Mouse (Mus musculus) heart, embryonic 11.5 days (tissue): ENCODE measurements around the gene Itpk1. TPM values are rescaled to one million over a fixed set of nuclear protein-coding genes. Genes with fewer than 3 reads are reported as not detected.

Experiments used
- ATAC-seq: fragments of 200-750 bp; cut with Nextera tagmentation; replicated peaks from 2 replicates; pipeline ENCODE4 v1.8.0; 2017; ENCODE audit warnings: moderate library complexity; ENCODE audit not compliant: insufficient number of reproducible peaks, low FRiP score, low TSS enrichment
- H3K27ac ChIP-seq: fragments of 300-500 bp; sonication (generic); 2 replicates; pipeline ENCODE4 v1.5.1; 2014; ENCODE audit warnings: mild to moderate bottlenecking, low read depth, low read length
- H3K27me3 ChIP-seq: fragments of 300-500 bp; sonication (generic); 2 replicates; pipeline ENCODE4 v1.6.1; 2014; ENCODE audit warnings: mild to moderate bottlenecking, low read length, mixed read lengths; ENCODE audit not compliant: control insufficient read depth, insufficient read depth
- H3K36me3 ChIP-seq: fragments of 300-500 bp; sonication (generic); 2 replicates; pipeline ENCODE4 v1.6.1; 2014; ENCODE audit warnings: mild to moderate bottlenecking, low read length, moderate library complexity, mixed read lengths; ENCODE audit not compliant: control insufficient read depth, insufficient read depth
- H3K4me1 ChIP-seq: fragments of 300-500 bp; sonication (generic); 2 replicates; pipeline ENCODE4 v1.6.1; 2014; ENCODE audit warnings: low read length; ENCODE audit not compliant: control insufficient read depth, insufficient read depth
- H3K4me2 ChIP-seq: fragments of 300-500 bp; sonication (generic); 2 replicates; pipeline ENCODE4 v1.6.1; 2014; ENCODE audit warnings: mild to moderate bottlenecking, moderate library complexity
- H3K4me3 ChIP-seq: fragments of 300-500 bp; sonication (generic); 2 replicates; pipeline ENCODE4 v1.5.1; 2014; ENCODE audit warnings: low read depth, low read length
- H3K9ac ChIP-seq: fragments of 300-500 bp; sonication (generic); 2 replicates; pipeline ENCODE4 v1.6.1; 2014; ENCODE audit warnings: mild to moderate bottlenecking, low read depth, low read length, moderate library complexity
- H3K9me3 ChIP-seq: fragments of 300-500 bp; sonication (generic); replicated peaks from 2 replicates; pipeline ENCODE4 v1.6.1; 2016; ENCODE audit warnings: low read length; ENCODE audit not compliant: control insufficient read depth
- WGBS: fragments of 180-500 bp; shearing (Covaris S2); extraction: QIAGEN DNeasy Blood & Tissue Kit; methylation state at CpG from one replicate; pipeline ENCODE4 v1.1.7; 2014; ENCODE audit not compliant: insufficient replicate concordance; 5-methylcytosine and 5-hydroxymethylcytosine counted together
- polyA plus RNA-seq: library from polyadenylated mRNA; unstranded; fragments of >200 nt; fragmentation: Nextera tagmentation; extraction: Ambion mirVana; gene quantifications from 2 replicates; pipeline ENCODE4 v1.2.1, GENCODE M21; 2014

Itpk1 gene
- polyA plus RNA-seq, 1 experiment from 2014 or later, result 3.5 TPM

DNA sequence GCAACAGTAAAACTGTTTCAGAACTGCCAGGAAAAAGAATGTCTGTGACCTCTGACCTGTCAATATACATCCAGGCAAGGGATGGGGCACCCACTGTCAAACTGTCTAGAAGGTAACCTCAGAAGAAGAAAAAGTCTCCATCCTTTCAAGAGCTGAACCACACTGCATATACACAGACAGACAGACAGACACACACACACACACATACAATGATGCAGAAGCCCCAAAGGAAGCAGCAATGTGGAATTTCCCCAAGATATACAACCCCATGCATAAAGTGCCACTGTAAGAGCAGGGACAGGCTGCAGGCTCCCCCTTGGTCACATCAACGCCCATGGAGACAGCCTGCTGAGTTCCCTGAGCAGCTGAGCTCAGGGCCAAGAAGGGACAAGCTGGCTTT lies 5.6 kb downstream of the Itpk1 start:
- Histone ChIP-seq H3K9me3 (no peaks in the 10 kb centered on the region), H3K9ac (no peak overlapping the region), H3K4me3 (no peak overlapping the region), H3K4me2 (no peak overlapping the region), H3K4me1 (peaks cover 15% of the 10 kb centered on the region), H3K27ac (no peak overlapping the region), H3K27me3 (peaks cover 7% of the 10 kb centered on the region), H3K36me3 (no peaks in the 10 kb centered on the region)
- WGBS, result 31% methylated on average over 1 of the region's 1 CpGs
- no peak for ATAC-seq

- Histone ChIP-seq H3K36me3 (no peaks in the 10 kb centered on the region), H3K4me2 (no peak overlapping the region), H3K4me1 (peaks cover 12% of the 10 kb centered on the region), H3K9me3 (no peaks in the 10 kb centered on the region), H3K9ac (no peak overlapping the region), H3K27ac (no peak overlapping the region), H3K4me3 (no peak overlapping the region), H3K27me3 (peaks cover under 1% of the 10 kb centered on the region)
- 38% methylated on average over 1 of the region's 1 CpGs for WGBS
- no peak for ATAC-seq
Measured at GRCm38 (mm10) chr12:102698089-102698684, 6.5 kb downstream of the Itpk1 start.

- Histone ChIP-seq H3K4me2 (no peak overlapping the region), H3K36me3 (no peaks in the 10 kb centered on the region), H3K27me3 (no peaks in the 10 kb centered on the region), H3K4me1 (peaks cover 6% of the 10 kb centered on the region), H3K9me3 (no peaks in the 10 kb centered on the region), H3K9ac (no peak overlapping the region), H3K27ac (no peak overlapping the region), H3K4me3 (no peak overlapping the region)
- no peak for ATAC-seq
- 71% methylated on average over 7 of the region's 7 CpGs for WGBS
Measured at GRCm38 (mm10) chr12:102697381-102697780, 7.3 kb downstream of the Itpk1 start.

- Histone ChIP-seq H3K4me1 (peaks cover 6% of the 10 kb centered on the region), H3K9me3 (no peaks in the 10 kb centered on the region), H3K27me3 (no peaks in the 10 kb centered on the region), H3K4me3 (no peak overlapping the region), H3K27ac (no peak overlapping the region; the same call in 1 of the 2 replicates), H3K9ac (no peak overlapping the region), H3K4me2 (no peak overlapping the region), H3K36me3 (no peaks in the 10 kb centered on the region)
- ATAC-seq, result no peak
- WGBS, result 77% methylated on average over 14 of the region's 14 CpGs
Measured at GRCm38 (mm10) chr12:102696635-102697354, 7.9 kb downstream of the Itpk1 start.

- 73% methylated on average over 18 of the region's 18 CpGs for WGBS
- Histone ChIP-seq H3K4me2 (no peak overlapping the region), H3K4me3 (no peak overlapping the region), H3K4me1 (peaks cover 6% of the 10 kb centered on the region), H3K9me3 (no peaks in the 10 kb centered on the region), H3K9ac (no peak overlapping the region), H3K27me3 (no peaks in the 10 kb centered on the region), H3K27ac (no peak overlapping the region), H3K36me3 (no peaks in the 10 kb centered on the region)
- ATAC-seq, result no peak
Measured at GRCm38 (mm10) chr12:102695369-102696239, 9.1 kb downstream of the Itpk1 start.

GRCm38 (mm10) chr12:102691761-102692160 lies 13.0 kb downstream of the Itpk1 start:
- no peaks in the 10 kb centered on the region for H3K36me3 ChIP-seq
- 63% methylated on average over 6 of the region's 7 CpGs for WGBS

DNA sequence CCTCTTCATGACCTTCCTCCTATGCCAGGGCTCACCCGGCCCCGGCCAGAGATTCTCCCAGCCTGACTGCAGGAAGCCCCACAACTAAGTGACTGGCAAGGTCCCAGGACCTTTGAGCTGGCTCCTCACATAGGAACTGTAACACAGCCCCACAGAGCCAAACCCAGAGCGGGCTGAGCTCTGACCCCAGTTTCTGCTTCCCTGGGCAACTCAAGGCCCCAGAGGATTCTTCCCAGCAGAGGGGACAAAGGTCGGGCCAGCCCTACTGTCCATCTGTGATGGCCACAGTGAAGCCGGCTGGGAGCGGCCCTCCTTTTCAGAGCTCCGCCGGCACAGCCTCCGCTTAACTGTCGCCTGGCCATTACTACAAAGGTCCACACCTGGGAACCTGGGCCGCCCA lies 13.6 kb downstream of the Itpk1 start:
- Histone ChIP-seq H3K36me3 (no peaks in the 10 kb centered on the region), H3K27me3 (no peaks in the 10 kb centered on the region), H3K4me1 (0 out of 2 replicates have a peak, but pooled peaks cover 3% of the 10 kb centered on the region), H3K4me2 (no peak overlapping the region), H3K27ac (no peak overlapping the region), H3K9me3 (no peaks in the 10 kb centered on the region), H3K4me3 (no peak overlapping the region), H3K9ac (no peak overlapping the region)
- no peak for ATAC-seq
- 71% methylated on average over 11 of the region's 11 CpGs for WGBS

More at GRCm38 (mm10) chr12:102691761-102692160, 13.0 kb downstream of the Itpk1 start:
- H3K9ac ChIP-seq, result no peak overlapping the region
- H3K27me3 ChIP-seq, result no peaks in the 10 kb centered on the region
- ATAC-seq, result no peak
- H3K4me1 ChIP-seq, result 0 out of 2 replicates have a peak, but pooled peaks cover 3% of the 10 kb centered on the region
- no peak overlapping the region for H3K27ac ChIP-seq
- no peak overlapping the region for H3K4me2 ChIP-seq
- no peaks in the 10 kb centered on the region for H3K9me3 ChIP-seq
- no peak overlapping the region for H3K4me3 ChIP-seq

DNA sequence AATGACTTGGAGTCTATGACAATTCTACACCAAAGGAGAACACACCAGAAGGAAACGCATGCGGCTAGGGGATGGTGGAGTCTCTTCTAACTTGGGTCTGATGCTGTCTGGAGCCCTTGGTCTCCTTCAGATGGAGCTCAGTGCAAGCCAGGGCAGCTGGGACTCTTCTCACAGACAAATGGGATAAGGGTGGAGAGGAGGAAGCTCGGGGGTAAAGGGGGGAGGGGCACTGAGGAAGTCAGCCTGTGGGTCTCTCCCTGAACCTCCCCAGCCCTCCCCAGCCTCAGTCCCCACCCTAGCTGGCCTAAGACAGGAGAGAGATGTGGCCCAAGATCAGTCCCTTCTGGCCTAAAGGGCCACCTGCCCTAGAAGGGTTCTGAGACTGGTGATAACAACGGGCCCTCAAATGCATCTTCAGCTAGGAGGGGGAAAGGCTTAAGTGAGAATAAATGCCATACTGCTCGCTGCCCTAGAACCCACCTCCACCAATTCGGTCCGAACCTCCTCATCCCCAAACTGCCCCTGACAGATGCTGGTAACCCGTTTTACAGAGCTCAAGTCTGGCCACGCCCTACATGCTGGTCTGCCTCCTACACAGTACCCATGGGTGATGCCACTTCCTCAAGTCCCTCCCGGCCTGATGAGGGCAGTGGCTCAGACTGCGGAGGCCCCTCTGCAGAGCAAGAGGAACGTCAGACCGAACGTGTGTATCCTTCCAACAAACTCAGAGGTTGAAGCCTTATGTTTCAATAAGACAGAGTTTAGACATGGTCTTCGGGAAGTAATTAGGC lies 14.8 kb downstream of the Itpk1 start:
- Histone ChIP-seq H3K4me2 (no peak overlapping the region), H3K27me3 (no peaks in the 10 kb centered on the region), H3K27ac (no peak overlapping the region), H3K4me1 (peaks cover 4% of the 10 kb centered on the region; the same call in 1 of the 2 replicates), H3K36me3 (no peaks in the 10 kb centered on the region), H3K4me3 (no peak overlapping the region), H3K9ac (no peak overlapping the region), H3K9me3 (no peaks in the 10 kb centered on the region)
- 79% methylated on average over 15 of the region's 15 CpGs for WGBS
- no peak for ATAC-seq
